Mouse (Mus musculus) bone marrow, adult 2 months (tissue): ENCODE data around the gene Cnot1.

Source experiments
- CTCF ChIP-seq: fragments of 200-500 bp; IDR thresholded peaks from 2 replicates; pipeline ENCODE4 v1.5.1; 2011; ENCODE audit warnings: low read length, control low read depth; ENCODE audit not compliant: control insufficient read depth, insufficient read depth
- POLR2A ChIP-seq: fragments of 200-500 bp; IDR thresholded peaks from 2 replicates; pipeline ENCODE4 v1.6.1; 2011; ENCODE audit warnings: low read depth, mild to moderate bottlenecking, control low read depth, low read length, borderline replicate concordance; ENCODE audit not compliant: control insufficient read depth

DNA sequence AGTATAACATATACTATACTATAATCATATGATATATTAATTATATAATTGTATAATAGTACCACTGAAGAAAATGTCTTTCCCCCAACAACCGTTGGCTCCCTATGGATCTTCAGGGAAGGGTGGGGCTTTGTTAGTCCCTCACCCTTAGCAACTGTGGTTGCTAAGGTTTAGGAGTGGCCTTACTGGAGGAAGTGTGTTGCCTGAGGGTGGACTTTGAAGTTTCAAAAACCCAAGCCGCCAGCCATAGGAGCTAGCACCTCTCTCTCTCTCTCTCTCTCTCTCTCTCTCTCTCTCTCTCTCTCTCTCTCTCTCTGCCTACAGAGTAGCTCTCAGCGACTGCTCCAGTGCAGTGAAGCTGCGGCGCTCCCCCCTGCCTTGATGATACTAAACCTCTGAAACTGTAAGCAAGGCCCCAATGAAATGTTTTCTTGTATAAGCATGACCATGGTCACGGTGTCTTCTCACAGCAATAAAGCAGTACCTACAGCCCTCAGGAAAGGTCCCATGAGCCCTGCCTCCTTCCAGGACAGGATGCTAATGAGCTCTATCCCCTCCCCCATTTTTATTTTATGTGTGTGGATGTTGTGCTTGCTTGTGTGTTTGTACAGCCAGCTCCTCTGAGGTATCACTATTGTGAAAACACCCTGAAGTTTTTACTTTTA lies 8.9 kb upstream of the Cnot1 start:
- no peak for TF ChIP-seq CTCF
- no peak for TF ChIP-seq POLR2A
